ENCODE assay signal across 8 mouse cellular contexts in genomic region chr9:94743291-94743690, GRCm38 (mm10).
"Had no signal": no experiment of that assay in that cellular context is flagged by ENCODE, and none has a peak within 500 bp of the region (broad histone marks: within the 10 kb centered on the region; RNA-seq: fewer than 3 reads in every experiment).

No protein-coding gene starts in this region.

- DNase-seq: liver, postnatal 0 days; lung, adult 2 months; lung, postnatal 14 days; lung, postnatal 36 days; right cerebral cortex, postnatal 14 days; thymus, adult 2 months; thymus, postnatal 25 days; thymus, postnatal 4 days had no signal
